Mouse (Mus musculus) ES-Bruce4 (cell line): ENCODE results near the gene Hoxa5.

Source experiments
- CTCF ChIP-seq: IDR thresholded peaks from one replicate; pipeline ENCODE4 v1.8.1; 2011; ENCODE audit warnings: low read depth, low read length
- EP300 ChIP-seq: IDR thresholded peaks from 2 replicates; pipeline ENCODE4 v1.6.1; 2011; ENCODE audit warnings: low read depth, low read length; ENCODE audit not compliant: insufficient read depth
- POLR2A ChIP-seq: IDR thresholded peaks from one replicate; pipeline ENCODE4 v1.8.1; 2011; ENCODE audit warnings: low read length; ENCODE audit not compliant: insufficient read depth

DNA sequence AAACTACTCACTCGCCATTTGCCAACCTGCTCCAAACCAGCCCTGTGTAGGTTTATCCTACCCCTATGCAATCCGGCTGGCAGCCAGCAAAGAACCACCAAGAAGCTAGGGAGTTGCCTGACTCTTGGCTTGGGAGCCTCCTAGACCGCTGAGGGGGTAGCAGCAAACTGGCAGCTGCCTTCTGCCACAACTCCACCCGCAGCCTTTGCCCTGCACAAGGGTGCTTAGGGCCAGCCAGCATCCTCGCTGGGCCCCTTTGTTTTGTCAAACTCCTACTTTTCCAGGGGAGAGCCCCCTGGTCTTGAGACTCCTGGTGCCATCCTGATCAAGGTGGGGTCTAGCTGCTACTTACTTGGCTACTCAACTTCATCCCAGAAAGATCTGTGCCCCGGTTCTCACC lies 19.7 kb downstream of the Hoxa5 start:
- TF ChIP-seq POLR2A (no peak), CTCF (no peak), EP300 (no peak)
